Mouse (Mus musculus) hindbrain, embryonic 10.5 days (tissue): ENCODE measurements around the gene Olfr1046. TPM values are rescaled to one million over a fixed set of nuclear protein-coding genes. Genes with fewer than 3 reads are reported as not detected.
"Not testable (repeated sequence)": the region's sequence is repeated elsewhere in the genome, so short reads cannot be mapped to it uniquely, and the experiment has no call there.

ENCODE experiments used
- DNase-seq: peaks from one replicate; pipeline ENCODE4 v3.0.0-alpha.2; 2017; ENCODE audit warnings: low spot score
- H3K27ac ChIP-seq: fragments of 300-500 bp; sonication (generic); 2 replicates; pipeline ENCODE4 v1.5.1; 2016; ENCODE audit warnings: mild to moderate bottlenecking, moderate library complexity
- H3K27me3 ChIP-seq: fragments of 300-500 bp; sonication (generic); 2 replicates; pipeline ENCODE4 v1.6.1; 2016; ENCODE audit warnings: mild to moderate bottlenecking; ENCODE audit not compliant: poor library complexity, insufficient read depth, severe bottlenecking
- H3K36me3 ChIP-seq: fragments of 300-500 bp; sonication (generic); 2 replicates; pipeline ENCODE4 v1.6.1; 2016; ENCODE audit warnings: mild to moderate bottlenecking, moderate library complexity
- H3K4me1 ChIP-seq: fragments of 300-500 bp; sonication (generic); replicated peaks from 2 replicates; pipeline ENCODE4 v1.6.1; 2016; ENCODE audit warnings: mild to moderate bottlenecking
- H3K4me3 ChIP-seq: fragments of 300-500 bp; sonication (generic); 2 replicates; pipeline ENCODE4 v1.5.1; 2016; ENCODE audit warnings: mild to moderate bottlenecking, moderate library complexity
- H3K9me3 ChIP-seq: fragments of 300-500 bp; sonication (generic); 2 replicates; pipeline ENCODE4 v1.6.1; 2016; ENCODE audit warnings: mild to moderate bottlenecking, moderate library complexity
- WGBS: fragments of 180-500 bp; shearing (Covaris S2); methylation state at CpG from one replicate; pipeline ENCODE4 v1.1.7; 2016; 5-methylcytosine and 5-hydroxymethylcytosine counted together
- polyA plus RNA-seq: library from polyadenylated mRNA; unstranded; fragments of >200 nt; fragmentation: Nextera tagmentation; extraction: Ambion mirVana; gene quantifications from 2 replicates; pipeline ENCODE4 v1.2.1, GENCODE M21; 2016

Gene Olfr1046
- not detected in 2 replicates for polyA plus RNA-seq

DNA sequence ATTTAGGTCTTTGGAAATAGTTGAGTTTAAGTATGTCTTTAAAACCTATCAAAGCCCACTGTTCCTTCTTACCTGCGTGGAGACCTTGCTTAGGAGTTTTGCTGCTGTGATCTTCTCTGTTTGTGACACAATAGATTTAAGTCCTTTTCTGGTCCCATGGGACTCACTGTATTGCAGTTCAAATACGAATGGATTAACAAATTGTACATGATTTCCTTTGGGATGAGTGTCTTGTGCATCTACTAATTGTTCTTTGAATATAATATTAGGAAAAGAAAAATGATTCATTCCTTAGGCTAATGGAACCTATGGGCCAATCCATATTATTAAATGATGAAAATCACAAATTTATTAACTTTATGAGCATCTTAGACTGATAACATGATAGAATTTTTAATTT is at the start of gene Olfr1046:
TSS of gene Olfr1046 (minus strand) at position 101 of the 400 bp plus-strand sequence.
- DNase-seq = no peak
- 72% methylated on average over 2 of the region's 2 CpGs for WGBS
- H3K9me3 ChIP-seq = no peaks in the 10 kb centered on the region
- H3K27ac ChIP-seq = no peak within 1 kb of the TSS
- no peak within 1 kb of the TSS for H3K4me3 ChIP-seq
- no peaks in the 10 kb centered on the region for H3K4me1 ChIP-seq
- H3K36me3 ChIP-seq = no peaks in the 10 kb centered on the region
- no peaks in the 10 kb centered on the region for H3K27me3 ChIP-seq

DNA sequence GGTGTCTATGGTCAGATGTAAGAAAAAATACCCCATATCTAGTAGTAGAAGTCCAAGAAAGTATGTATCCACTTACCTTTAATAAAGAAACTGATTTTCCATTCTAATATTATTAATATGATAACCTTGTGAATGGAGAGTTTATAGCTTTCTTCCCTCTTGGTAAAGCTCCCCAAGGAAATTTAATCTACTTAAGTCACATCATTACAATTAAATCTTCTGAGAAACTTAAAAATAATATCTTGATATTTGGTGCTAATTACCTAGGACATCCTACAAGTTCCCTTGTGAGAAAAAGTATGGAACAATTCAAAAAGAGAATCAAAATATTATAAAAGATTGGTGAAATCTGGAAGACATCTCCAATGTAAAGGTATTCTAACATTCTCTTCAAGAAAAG is 39.1 kb upstream of the Olfr1046 start, which contains the start of gene Olfr1049:
TSS of gene Olfr1049 (minus strand) at position 101 of the 400 bp plus-strand sequence.
- H3K27me3 ChIP-seq, H3K4me1 ChIP-seq, H3K36me3 ChIP-seq, H3K9me3 ChIP-seq, H3K4me3 ChIP-seq, DNase-seq, H3K27ac ChIP-seq: not testable (repeated sequence)

DNA sequence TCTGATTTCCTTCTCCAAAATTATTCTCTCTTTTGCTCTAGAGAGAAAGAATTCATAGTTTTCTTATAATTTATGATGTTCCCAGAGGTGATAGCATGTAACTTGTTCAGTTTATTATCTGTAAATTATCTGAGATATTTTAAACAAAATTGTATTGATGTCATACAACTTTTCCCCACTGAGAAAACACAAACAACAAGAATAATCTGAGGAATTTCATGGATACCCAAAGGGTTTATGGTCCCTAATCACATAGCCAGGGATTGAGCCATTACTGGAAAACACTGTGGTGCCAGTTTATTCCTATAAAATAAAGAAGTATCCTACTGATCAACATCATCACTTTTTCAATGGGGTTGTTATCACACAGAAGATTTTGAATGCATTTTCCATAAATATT is 21.1 kb upstream of the Olfr1046 start, which contains the start of gene Olfr1048:
TSS of gene Olfr1048 (minus strand) at position 101 of the 400 bp plus-strand sequence.
- Histone ChIP-seq H3K4me1 (no peaks in the 10 kb centered on the region), H3K36me3 (no peaks in the 10 kb centered on the region), H3K27me3 (no peaks in the 10 kb centered on the region), H3K27ac (no peak within 1 kb of the TSS), H3K4me3 (no peak within 1 kb of the TSS), H3K9me3 (no peaks in the 10 kb centered on the region)
- no peak for DNase-seq

DNA sequence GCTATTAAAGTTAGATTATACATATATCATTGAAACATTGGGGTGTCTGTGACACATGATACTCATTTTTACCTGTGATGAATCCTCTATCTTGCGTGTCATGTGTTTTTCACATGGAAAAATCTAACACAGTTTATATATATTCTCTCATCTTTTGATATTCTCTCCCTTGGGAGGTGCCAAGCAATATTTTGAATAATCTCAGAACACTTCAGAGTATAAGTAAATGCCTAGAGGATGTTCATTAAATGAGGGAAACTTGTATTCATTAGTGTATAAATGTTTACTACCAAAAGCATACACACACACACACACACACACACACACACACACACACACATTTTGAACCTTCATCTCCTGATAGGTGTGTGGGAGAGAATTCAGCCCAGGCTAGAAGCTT is 12.2 kb upstream of the Olfr1046 start, which contains the start of gene Olfr1047:
TSS of gene Olfr1047 (minus strand) at position 101 of the 400 bp plus-strand sequence.
- Histone ChIP-seq H3K36me3 (no peaks in the 10 kb centered on the region), H3K27me3 (no peaks in the 10 kb centered on the region), H3K4me3 (no peak within 1 kb of the TSS), H3K9me3 (no peaks in the 10 kb centered on the region), H3K27ac (no peak within 1 kb of the TSS), H3K4me1 (no peaks in the 10 kb centered on the region)
- DNase-seq = no peak
- 92% methylated on average over 1 of the region's 1 CpGs for WGBS

DNA sequence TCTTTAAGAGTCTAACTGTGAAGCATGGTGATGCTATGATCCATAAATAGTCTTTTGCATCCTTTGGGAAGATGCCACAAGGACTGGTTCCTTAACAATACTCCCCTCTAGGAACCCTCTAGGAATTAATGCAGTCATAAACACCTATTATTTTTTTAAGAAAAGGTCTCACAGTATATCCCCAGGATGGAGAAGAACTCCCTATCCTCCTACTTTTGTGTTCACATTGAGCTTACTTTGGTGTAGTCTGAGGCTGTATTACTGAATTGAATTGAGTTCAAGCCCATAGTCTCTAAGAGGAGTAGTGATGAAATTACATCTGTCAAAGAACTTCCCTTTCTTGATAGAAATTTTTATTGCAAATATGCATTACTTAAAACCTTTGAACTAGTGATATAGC is 16.2 kb downstream of the Olfr1046 start, which contains the start of gene Olfr1045:
TSS of gene Olfr1045 (minus strand) at position 101 of the 400 bp plus-strand sequence.
- H3K9me3 ChIP-seq = no peaks in the 10 kb centered on the region
- no peak within 1 kb of the TSS for H3K27ac ChIP-seq
- no peak within 1 kb of the TSS for H3K4me3 ChIP-seq
- H3K4me1 ChIP-seq = no peaks in the 10 kb centered on the region
- H3K36me3 ChIP-seq = no peaks in the 10 kb centered on the region
- DNase-seq = no peak
- H3K27me3 ChIP-seq = no peaks in the 10 kb centered on the region

DNA sequence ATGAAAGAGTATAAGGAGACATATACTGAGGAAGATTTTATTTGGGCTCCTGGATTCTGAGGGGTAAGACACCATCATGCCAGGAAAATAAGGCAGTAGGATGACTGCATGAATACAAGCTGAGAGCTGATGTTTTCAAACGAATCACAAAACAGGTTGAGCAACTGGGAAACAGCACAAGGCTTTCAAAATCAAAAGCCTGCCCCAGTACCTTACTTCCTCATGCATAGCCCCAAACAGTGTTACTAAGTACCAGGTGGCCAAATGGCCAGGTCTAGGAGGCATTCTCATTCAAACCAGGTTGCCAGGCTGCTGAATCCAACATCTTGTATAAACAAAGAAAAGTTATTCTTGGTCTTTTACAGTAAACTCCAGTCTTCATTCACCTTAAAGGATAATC is 23.3 kb downstream of the Olfr1046 start:
- H3K4me3 ChIP-seq = no peak overlapping the region
- H3K4me1 ChIP-seq = no peaks in the 10 kb centered on the region
- DNase-seq = no peak
- H3K27me3 ChIP-seq = no peaks in the 10 kb centered on the region
- H3K27ac ChIP-seq = no peak overlapping the region
- H3K9me3 ChIP-seq = no peaks in the 10 kb centered on the region
- 56% methylated on average over 1 of the region's 1 CpGs for WGBS
- H3K36me3 ChIP-seq = no peaks in the 10 kb centered on the region

DNA sequence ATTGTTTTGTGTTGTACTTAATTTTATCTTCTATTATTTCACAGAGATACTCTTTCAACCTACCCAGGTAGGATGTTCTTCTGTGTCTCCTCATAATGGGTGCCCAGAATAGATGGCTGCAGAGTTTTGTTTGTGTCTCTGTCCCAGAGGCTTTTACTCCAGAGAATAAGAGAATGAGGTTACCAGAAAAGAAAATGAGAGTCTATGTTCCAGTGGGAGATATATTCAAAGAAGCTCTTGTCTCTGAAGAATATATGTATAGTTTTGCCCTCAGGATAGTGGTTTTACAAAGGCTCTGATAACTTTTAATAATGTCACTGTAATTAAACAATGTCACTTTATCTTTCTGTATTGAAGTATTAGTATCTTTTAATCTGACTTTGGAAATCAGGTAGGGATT is 33.5 kb downstream of the Olfr1046 start, which contains the start of gene Olfr52:
TSS of gene Olfr52 (minus strand) at position 101 of the 400 bp plus-strand sequence.
- Histone ChIP-seq H3K4me3 (no peak within 1 kb of the TSS), H3K27ac (no peak within 1 kb of the TSS), H3K27me3 (no peaks in the 10 kb centered on the region), H3K9me3 (no peaks in the 10 kb centered on the region), H3K36me3 (no peaks in the 10 kb centered on the region), H3K4me1 (no peaks in the 10 kb centered on the region)
- DNase-seq = no peak

DNA sequence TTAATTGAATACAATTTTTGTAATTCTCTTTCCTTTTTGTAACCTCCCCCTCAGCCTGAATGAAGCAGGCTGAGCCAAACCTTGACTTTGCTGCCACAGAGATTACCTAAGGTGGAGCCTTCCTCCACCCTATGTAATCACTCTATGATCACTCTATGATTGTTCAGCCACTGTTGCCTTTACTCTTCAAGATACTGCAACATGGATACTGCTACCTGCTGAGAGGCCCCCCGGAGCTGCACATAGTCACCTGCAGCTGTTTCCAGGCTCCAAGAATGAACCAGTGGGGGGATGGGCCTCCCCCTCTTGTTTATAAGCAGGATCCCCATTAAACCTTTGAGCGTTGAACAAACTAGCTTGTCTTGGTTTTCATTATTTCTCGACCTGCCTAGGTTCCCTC is 39.2 kb downstream of the Olfr1046 start:
- H3K27ac ChIP-seq = no peak overlapping the region
- no peaks in the 10 kb centered on the region for H3K9me3 ChIP-seq
- H3K4me1 ChIP-seq = no peaks in the 10 kb centered on the region
- no peaks in the 10 kb centered on the region for H3K36me3 ChIP-seq
- DNase-seq = no peak
- no peaks in the 10 kb centered on the region for H3K27me3 ChIP-seq
- WGBS = 78% methylated on average over 3 of the region's 3 CpGs
- no peak overlapping the region for H3K4me3 ChIP-seq

DNA sequence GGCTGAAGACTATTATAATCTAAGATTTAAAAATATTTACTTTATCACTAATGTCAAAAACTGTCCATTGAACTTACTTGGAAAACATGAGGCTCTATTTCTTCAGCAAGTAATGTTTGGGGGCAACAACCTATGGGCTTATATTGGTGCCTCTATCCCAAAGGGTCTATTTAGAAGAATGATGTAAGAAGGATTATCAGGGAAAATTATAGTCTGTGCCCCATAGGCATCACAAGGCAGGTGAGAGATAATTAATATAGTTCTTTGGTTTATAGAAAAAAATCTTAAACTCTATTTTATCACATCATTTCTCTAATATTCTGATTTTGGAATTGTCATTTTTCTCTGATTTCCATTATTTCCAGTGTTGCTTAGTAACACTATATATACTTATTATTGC is 41.4 kb downstream of the Olfr1046 start, which contains the start of gene Olfr1044:
TSS of gene Olfr1044 (minus strand) at position 101 of the 400 bp plus-strand sequence.
- DNase-seq = no peak
- no peak within 1 kb of the TSS for H3K27ac ChIP-seq
- H3K9me3 ChIP-seq = no peaks in the 10 kb centered on the region
- H3K36me3 ChIP-seq = no peaks in the 10 kb centered on the region
- H3K4me1 ChIP-seq = no peaks in the 10 kb centered on the region
- H3K4me3 ChIP-seq = no peak within 1 kb of the TSS
- H3K27me3 ChIP-seq = no peaks in the 10 kb centered on the region

DNA sequence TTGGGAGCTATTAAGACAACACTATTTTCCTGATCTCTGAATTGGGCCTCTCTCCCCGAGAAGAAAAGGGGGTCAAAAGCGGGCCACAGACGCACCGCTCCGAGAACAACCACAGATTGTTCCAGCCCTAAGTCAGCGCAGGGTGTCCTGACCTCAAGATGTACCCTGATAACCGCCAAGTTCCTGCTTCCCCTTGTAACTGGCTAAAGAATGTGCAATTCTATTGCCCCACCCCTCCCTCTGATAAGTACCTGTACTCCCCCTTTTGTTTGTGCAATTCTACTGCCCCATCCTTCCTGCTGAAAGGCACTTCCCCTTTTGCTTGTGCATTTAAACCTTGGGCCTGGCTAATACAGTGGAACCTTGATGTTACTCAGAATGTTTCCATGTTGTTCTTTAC is 43.7 kb downstream of the Olfr1046 start:
- not testable (repeated sequence) for H3K27me3 ChIP-seq, H3K9me3 ChIP-seq, H3K27ac ChIP-seq, DNase-seq, H3K4me1 ChIP-seq, H3K36me3 ChIP-seq, H3K4me3 ChIP-seq
- 89% methylated on average over 7 of the region's 7 CpGs for WGBS

DNA sequence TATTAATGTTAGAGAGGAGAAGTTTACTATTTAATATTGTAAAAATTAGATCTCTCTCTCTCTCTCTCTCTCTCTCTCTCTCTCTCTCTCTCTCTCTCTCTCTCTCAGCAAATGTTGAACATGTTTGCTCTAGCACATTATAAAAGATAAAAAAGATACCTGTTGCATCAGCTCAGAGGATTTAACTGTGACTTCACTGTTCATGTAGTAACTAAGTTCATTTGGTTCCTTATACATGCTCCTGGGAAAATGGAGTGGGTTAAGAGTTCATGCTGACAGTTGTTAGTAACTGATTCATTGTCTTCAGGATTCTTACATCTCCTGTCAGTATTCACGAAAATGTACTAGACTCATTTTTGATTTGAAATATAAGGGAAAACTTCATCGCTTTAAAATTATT is 51.7 kb downstream of the Olfr1046 start, which contains the start of gene Olfr1043:
TSS of gene Olfr1043 (minus strand) at position 101 of the 400 bp plus-strand sequence.
- Histone ChIP-seq H3K27me3 (no peaks in the 10 kb centered on the region), H3K27ac (no peak within 1 kb of the TSS), H3K9me3 (no peaks in the 10 kb centered on the region), H3K36me3 (no peaks in the 10 kb centered on the region), H3K4me3 (no peak within 1 kb of the TSS), H3K4me1 (no peaks in the 10 kb centered on the region)
- WGBS = 92% methylated on average over 2 of the region's 2 CpGs
- DNase-seq = no peak

Other genes starting within 250 kb of the Olfr1046 start
- gene Olfr1029, start 245.4 kb downstream of the Olfr1046 start, polyA plus RNA-seq = not detected in 2 replicates
- not detected in 2 replicates for gene Olfr1030, start 240.0 kb downstream of the Olfr1046 start, polyA plus RNA-seq
- gene Olfr1031, start 229.0 kb downstream of the Olfr1046 start, polyA plus RNA-seq = not detected in 2 replicates
- gene Olfr1032, start 213.8 kb downstream of the Olfr1046 start, polyA plus RNA-seq = not detected in 2 replicates
- gene Olfr1033, start 198.7 kb downstream of the Olfr1046 start, polyA plus RNA-seq = not detected in 2 replicates
- not detected in 2 replicates for gene Olfr1034, start 173.5 kb downstream of the Olfr1046 start, polyA plus RNA-seq
- not detected in 2 replicates for gene Olfr1036, start 145.3 kb downstream of the Olfr1046 start, polyA plus RNA-seq
- not detected in 2 replicates for gene Olfr1037, start 131.9 kb downstream of the Olfr1046 start, polyA plus RNA-seq
- gene Olfr1039, start 83.4 kb downstream of the Olfr1046 start, polyA plus RNA-seq = not detected in 2 replicates
- not detected in 2 replicates for gene Olfr1040, start 72.6 kb downstream of the Olfr1046 start, polyA plus RNA-seq
- not detected in 2 replicates for gene Olfr1042, start 57.5 kb downstream of the Olfr1046 start, polyA plus RNA-seq
- not detected in 2 replicates for gene Olfr1043, start 51.8 kb downstream of the Olfr1046 start, polyA plus RNA-seq
- not detected in 2 replicates for gene Olfr1044, start 41.5 kb downstream of the Olfr1046 start, polyA plus RNA-seq
- gene Olfr52, start 33.6 kb downstream of the Olfr1046 start, polyA plus RNA-seq = not detected in 2 replicates
- not detected in 2 replicates for gene Olfr1045, start 16.3 kb downstream of the Olfr1046 start, polyA plus RNA-seq
- not detected in 2 replicates for gene Olfr1047, start 12.1 kb upstream of the Olfr1046 start, polyA plus RNA-seq
- not detected in 2 replicates for gene Olfr1048, start 21.0 kb upstream of the Olfr1046 start, polyA plus RNA-seq
- not detected in 2 replicates for gene Olfr1049, start 39.0 kb upstream of the Olfr1046 start, polyA plus RNA-seq
- gene Olfr1051, start 59.8 kb upstream of the Olfr1046 start, polyA plus RNA-seq = not detected in 2 replicates
- not detected in 2 replicates for gene Olfr1052, start 73.1 kb upstream of the Olfr1046 start, polyA plus RNA-seq
- gene Olfr1053, start 96.0 kb upstream of the Olfr1046 start, polyA plus RNA-seq = not detected in 2 replicates
- gene Olfr1054, start 116.1 kb upstream of the Olfr1046 start, polyA plus RNA-seq = not detected in 2 replicates
- gene Olfr1055, start 131.0 kb upstream of the Olfr1046 start, polyA plus RNA-seq = not detected in 2 replicates
- gene Olfr1056, start 143.2 kb upstream of the Olfr1046 start, polyA plus RNA-seq = not detected in 2 replicates
- gene Olfr1057, start 159.1 kb upstream of the Olfr1046 start, polyA plus RNA-seq = not detected in 2 replicates
- gene Olfr1058, start 169.2 kb upstream of the Olfr1046 start, polyA plus RNA-seq = not detected in 2 replicates
- not detected in 2 replicates for gene Olfr1061, start 194.7 kb upstream of the Olfr1046 start, polyA plus RNA-seq
- not detected in 2 replicates for gene Olfr1062, start 207.4 kb upstream of the Olfr1046 start, polyA plus RNA-seq
- gene Olfr1065, start 231.3 kb upstream of the Olfr1046 start, polyA plus RNA-seq = not detected in 2 replicates
- gene Olfr1066, start 237.0 kb upstream of the Olfr1046 start, polyA plus RNA-seq = not detected in 2 replicates